Mouse (Mus musculus) retina, embryonic 14.5 days (tissue): ENCODE measurements around the gene Arpp19.

Source experiments
- DNase-seq: peaks from one replicate; pipeline ENCODE4 v3.0.0-alpha.2; 2015; ENCODE audit warnings: low spot score

Arpp19 gene

DNA sequence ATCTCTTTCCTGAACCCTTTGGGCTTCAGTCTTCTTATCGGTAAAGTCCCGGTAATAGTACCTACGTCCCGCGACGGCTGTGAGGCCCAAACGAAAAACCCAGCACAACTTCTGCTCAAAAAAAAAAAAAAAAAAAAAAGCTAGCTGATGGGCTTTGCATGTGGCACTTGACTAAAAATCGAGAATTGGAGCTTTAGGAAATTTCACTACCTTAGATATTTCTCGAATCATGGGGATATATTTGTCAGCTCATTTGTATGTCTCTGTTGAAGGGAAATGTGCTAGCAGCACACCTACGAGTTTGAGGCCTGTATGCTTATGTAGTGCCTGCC lies 909 bp downstream of the Arpp19 start:
- DNase-seq, result no peak

DNA sequence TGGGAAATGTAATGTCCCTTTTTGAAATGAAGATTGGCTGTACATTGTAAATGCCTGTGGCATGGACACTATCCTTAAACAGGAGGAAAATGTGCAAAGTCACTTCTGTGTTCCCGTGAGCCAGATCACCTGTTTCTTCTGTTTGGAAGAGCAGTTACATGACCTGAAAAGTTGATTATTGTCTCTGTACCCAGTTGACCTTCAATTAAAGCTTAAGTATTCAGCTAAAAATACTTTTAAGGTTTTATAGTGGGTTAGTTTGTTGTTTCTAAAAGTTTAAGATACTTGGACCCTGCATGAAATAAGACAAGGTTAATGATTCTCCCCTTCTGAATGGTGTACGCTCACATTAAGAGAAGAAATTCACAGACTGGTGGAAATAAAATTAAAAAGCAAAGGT lies 3.2 kb downstream of the Arpp19 start:
- no peak for DNase-seq

DNA sequence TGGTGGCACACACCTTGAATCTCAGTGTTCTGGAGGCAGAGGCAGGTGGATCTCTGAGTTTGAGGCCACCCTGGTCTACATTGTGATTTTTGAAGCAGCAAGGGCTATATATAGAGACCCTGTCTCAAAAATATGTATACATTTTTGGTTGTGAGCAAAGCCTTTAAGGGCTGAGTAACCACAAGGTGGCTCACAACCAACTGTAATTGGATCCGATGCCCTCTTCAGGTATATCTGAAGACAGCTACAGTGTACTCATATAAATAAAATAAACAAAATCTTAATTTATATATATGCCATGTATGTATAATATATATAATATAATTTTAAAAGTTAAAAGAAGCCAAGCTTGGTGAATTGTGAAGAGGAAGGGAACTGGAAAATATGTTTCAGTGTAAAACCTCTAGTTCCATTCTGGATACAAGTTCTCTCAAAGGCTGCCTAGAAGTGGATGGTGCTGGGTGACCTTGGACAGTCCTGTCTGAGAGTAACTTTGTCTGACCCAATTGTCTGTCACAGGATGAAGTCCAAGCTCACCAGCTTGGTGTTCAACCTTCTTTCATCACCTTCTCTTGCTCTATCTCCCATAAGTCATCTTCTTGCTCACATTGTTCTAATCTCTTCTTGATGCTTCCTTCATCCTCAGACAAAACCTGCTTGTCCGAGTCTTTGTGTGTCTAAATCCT lies 4.6 kb downstream of the Arpp19 start:
- no peak for DNase-seq

GRCm38 (mm10) chr9:75043191-75043590 lies 5.8 kb downstream of the Arpp19 start:
- DNase-seq, result no peak

DNA sequence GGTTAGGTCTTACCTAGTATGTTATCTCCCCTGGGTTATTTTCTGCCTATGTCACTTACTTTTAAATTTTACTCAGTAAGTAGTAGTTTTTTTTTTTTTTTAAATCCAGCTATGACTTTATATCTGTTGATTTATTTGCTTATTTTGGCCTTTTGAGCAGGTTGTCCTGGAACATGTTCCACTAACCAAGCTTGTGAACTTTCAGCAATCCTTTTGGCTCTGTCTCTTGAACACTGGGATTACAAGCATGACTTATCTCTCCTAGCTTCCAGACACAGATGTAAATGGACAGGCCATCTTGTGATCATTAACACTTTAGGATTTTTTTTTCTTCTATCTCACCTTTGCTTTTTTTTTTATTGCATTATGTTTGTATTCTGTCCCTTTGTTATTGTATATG lies 9.7 kb downstream of the Arpp19 start:
- no peak for DNase-seq

DNA sequence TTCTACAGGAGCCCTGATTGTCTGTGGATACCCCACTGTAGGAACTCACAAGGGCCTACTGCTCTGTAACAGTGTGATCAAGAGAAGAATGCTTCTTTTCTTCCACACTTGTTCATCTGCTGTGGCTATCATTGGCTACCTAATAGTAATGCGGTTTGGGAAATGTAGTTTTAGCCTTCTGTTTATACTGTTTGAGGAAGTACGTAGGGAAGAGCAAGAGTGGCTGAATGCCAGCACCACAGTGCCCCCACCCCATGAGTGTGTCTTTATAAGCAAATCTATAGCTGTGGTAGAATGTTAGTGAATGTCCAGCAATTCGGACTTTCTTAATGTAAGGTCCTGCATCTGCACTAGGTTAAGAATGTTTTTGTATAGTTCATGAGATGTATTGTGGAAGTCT lies 11.7 kb downstream of the Arpp19 start:
- no peak for DNase-seq

DNA sequence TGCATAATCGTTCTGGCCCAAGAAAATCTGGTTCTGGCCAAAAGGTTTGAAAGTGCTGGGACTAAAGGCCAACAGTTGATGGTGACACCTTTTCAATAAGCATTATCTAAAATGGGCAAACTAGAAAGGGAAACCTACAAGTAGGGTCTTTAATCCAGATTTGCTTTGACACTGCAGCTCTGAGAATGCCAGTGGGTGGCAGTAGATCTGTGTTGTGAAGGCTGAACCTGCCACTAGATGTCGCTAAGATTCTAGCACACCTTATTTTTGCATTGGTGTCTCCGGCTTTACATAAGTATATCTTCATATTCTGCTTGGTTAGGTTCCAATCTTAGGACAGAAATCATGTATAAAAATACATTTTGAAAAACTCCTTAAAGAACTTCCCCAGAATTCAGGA lies 12.6 kb downstream of the Arpp19 start:
- DNase-seq, result peak; percentile 88

DNA sequence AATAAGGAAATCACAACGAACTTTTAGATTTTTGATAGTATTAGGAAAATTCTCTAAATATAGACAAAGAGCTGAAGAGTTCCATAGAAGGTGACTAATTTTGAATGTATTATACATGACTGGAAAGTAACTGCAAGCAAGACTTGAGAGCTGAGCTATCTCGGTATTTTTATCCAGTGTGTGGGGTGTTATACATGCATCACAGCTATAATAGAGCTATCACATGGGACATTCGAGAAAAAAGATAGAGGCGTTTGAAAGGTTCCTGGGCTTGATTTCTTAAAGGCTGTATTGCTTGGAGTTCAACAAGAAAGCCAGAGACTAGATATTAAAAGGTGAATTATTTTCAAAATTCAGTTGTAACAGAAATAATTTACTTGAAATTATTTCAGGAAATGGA lies 14.4 kb downstream of the Arpp19 start:
- DNase-seq, result no peak

DNA sequence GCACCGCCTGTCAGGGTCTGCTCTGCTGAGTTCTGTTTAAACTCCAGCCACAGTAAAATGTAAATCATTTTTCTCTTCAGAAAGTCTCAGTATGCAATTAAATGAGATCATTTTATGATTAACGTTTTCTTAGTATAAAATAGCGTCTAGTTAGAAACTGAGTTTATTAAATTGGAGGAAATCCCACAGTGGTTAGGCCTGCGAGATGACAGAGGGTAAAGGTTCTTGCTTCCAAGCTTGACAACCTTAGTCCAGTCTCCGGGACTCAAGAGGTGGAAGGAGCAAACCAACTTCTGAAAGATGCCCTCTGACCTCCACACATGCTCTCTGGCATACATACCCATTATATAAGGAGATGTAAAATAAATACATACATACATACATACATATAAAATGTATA lies 17.6 kb downstream of the Arpp19 start:
- DNase-seq, result no peak

DNA sequence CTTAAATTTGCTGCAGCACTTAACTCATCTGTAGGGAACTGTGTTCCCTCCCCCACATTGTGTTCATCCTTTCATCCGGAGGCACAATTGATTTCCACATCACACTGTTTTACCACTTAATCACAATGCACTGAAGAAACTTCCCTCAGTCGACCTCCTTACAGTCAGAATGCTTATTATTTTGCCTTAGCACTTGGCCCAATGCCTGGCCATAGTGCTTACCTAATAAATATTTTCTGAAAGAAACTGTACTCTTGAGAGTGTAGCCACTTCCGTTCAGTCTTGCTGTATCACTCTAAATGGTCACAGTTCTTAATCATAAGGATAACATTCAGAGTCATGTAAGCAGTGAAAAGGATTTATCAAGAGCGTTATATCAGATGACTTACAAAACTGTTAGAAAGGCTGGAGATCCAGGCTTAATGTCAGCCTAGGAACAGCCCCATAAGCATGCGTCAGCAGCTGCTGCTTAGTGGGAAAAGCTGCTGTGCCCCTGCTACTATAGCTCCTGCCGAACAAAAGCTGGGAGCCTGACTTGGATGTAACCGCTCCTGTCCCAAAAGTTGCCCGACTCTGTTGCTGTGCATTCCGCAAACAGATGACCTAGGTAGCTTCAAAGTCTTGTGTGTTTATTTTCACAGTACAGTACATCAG lies 27.4 kb downstream of the Arpp19 start:
- no peak for DNase-seq

- DNase-seq, result no peak
Observed at GRCm38 (mm10) chr9:75070457-75071028, 33.1 kb downstream of the Arpp19 start, which contains the start of gene Myo5a. Myo5a (plus strand) TSS chr9:75071015.

DNA sequence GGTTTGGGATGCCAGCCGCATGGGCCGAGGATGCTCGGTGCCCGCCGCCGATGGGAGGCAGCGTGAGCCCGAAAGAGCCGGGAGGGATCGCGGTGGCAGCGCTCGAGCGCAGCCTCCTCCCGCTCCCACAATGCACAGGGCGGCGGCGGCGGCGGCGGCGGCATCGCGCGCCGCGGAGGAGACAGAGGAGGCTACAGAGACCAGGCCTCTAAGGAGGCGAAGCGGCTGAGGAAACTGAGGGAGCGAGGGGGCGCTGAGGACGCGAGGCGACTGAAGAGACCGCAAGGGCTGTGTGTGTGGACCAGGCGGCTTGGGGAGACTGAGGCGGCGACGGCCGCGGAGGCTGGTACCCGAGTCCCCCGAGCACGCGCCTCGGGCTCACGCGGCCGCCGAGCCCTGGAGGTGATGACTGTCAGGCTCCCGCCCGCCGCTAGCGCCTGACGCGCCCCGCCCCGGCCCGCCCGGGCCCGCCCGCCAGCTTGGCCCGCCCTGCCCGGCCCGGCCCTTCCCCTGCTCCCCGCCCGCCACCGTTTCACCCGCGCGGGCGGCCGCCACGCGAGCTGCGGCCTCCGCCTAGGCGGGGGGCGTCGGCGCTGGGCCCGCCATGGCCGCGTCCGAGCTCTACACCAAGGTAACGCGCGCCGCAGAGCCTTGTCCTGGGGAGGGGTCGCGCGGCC lies 33.8 kb downstream of the Arpp19 start:
- peak; percentile 80 for DNase-seq

DNA sequence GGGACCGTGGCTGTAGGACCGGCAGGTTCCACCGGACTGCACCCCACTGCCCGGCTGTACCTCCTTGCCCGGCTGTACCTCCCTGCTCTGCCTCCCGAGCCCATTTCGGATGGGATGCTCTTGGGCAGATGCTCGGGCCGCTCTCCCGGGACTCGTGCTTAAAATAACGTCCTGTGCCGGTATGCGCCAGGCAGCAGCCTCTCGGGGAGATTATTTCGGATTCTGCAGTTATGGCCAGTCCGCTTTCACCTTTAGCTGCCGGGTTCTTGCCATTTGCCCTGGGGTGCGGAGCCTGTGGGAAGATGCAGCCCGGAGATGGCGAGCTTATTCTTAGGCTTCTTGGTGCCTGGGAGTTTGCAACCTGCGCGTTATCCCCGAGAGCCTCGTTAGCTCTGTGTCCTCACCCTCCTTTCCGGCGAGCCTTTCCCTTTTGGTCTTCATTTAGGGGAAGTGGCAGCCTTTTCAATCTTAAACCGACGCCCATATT lies 34.3 kb downstream of the Arpp19 start:
- DNase-seq, result peak; percentile 45

- peak; percentile 3 for DNase-seq
Observed at GRCm38 (mm10) chr9:75072361-75072760, 34.9 kb downstream of the Arpp19 start.

- peak; percentile 7 for DNase-seq
Observed at GRCm38 (mm10) chr9:75077191-75077590, 39.8 kb downstream of the Arpp19 start.

- DNase-seq, result peak; percentile 38
Observed at GRCm38 (mm10) chr9:75085242-75085824, 47.9 kb downstream of the Arpp19 start.

GRCm38 (mm10) chr9:75087823-75088222 lies 50.4 kb downstream of the Arpp19 start:
- no peak for DNase-seq

DNA sequence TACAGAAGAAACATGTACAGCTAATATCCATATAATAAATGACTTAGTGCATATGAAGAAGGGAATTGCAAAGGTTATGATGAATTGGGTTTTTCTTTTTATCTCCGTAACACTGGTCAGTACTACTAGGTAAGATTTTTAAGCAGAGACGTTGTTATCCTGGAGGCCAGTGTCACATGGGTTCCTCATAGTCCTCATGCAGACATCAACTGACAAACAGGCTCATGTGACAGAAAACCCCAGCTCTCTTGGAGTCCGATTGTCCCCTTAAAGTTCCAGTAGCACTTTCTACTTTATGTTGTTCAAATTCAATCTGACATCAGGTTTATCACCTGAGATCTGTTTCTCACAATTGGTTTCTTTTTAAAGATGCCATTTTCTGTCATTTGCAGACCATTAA lies 51.9 kb downstream of the Arpp19 start:
- DNase-seq, result no peak

- no peak for DNase-seq
Observed at GRCm38 (mm10) chr9:75092134-75092533, 54.7 kb downstream of the Arpp19 start.

GRCm38 (mm10) chr9:75094762-75095161 lies 57.3 kb downstream of the Arpp19 start:
- no peak for DNase-seq

- DNase-seq, result no peak
Observed at GRCm38 (mm10) chr9:75098937-75099336, 61.5 kb downstream of the Arpp19 start.

GRCm38 (mm10) chr9:75100157-75100781 lies 62.9 kb downstream of the Arpp19 start:
- DNase-seq, result no peak
